Mouse (Mus musculus): ENCODE measurements at regions not wholly inside any gene's neighbourhood (a gene's known extent, or its start where the extent isn't known, plus 50 kb on each side); places are given as distances from the start of the nearest gene placed in this dataset.

DNA sequence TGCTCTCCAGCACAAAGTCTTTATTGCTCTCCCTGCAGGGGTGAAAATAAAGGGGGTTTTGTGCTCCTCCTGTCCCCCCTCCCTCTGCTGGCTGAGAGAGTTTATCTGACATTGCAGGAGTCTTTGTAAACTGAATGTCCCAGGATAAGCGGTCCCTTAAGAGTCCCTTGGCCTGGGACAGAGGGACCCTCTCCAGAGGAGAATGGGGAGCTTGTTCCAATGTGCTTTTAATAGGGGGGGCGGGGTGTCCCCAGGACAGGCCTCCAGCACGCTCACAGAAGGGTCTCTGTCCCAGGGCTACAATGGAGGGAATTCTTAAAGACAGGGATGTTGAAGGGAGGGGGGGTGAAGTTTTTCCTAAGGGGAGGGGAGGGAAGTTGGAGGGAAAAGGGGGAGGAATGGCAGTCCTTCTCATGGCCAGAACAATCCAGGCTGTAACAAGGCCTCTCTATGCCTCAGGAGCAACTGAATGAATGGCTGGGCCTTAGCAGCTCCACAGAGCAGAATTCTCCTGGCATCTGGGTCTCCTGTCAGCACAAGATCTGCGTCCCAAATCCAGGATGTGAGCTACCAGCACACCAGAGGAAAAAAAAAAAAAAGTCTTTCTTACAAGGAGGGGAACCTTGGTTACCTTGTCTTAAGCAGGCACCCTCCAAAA, 406.4 kb downstream of the Sox9 start:
- TF ChIP-seq CTCF (IDR thresholded peaks at IDR 0.05; ENCODE audit: borderline replicate concordance, insufficient read depth, low read depth, low read length) (no peak), POLR2A (IDR thresholded peaks at IDR 0.05; ENCODE audit: borderline replicate concordance, insufficient read depth, low read length) (no peak)

Data from cerebellum, adult 2 months (tissue).